Mouse (Mus musculus) mouse embryonic stem cell (cell line): ENCODE results near the gene Gm49661.

ENCODE experiments used
- in situ Hi-C, 2 experiments: fragments of 300-500 bp; cut with MboI; formaldehyde crosslinking; loops; 1 replicate in 1 of 2; 3 replicates in 1 of 2; pipeline ENCODE4 v1.14.3; 2019 to 2020; ENCODE audit warnings: low sequenced_read_pairs in 2 of 2, low pct_unique_long_range_greater_than_20kb in 1 of 2, mixed read lengths in 1 of 2; ENCODE audit not compliant: unreplicated experiment in 1 of 2

Gm49661 gene

GRCm38 (mm10) chr8:84973079-84973478, 3.8 kb upstream of the Gm49661 start:
- in situ Hi-C loops: no loop called here

- in situ Hi-C loops: no loop called here
Measured at GRCm38 (mm10) chr8:84970913-84971312, 1.7 kb upstream of the Gm49661 start.

GRCm38 (mm10) chr8:84970135-84970790, 1.0 kb upstream of the Gm49661 start:
- in situ Hi-C loops: no loop called here

- in situ Hi-C loops: no loop called here
Measured at GRCm38 (mm10) chr8:84968650-84969049, 583 bp downstream of the Gm49661 start.

GRCm38 (mm10) chr8:84967532-84968304, 1.5 kb downstream of the Gm49661 start:
- in situ Hi-C loops: no loop called here

- in situ Hi-C loops: no loop called here
Measured at GRCm38 (mm10) chr8:84966603-84967002, 2.6 kb downstream of the Gm49661 start.

- in situ Hi-C loops: no loop called here
Measured at GRCm38 (mm10) chr8:84965731-84966291, 3.4 kb downstream of the Gm49661 start.

GRCm38 (mm10) chr8:84963952-84964351, 5.3 kb downstream of the Gm49661 start:
- in situ Hi-C loops: no loop called here

GRCm38 (mm10) chr8:84959811-84960210, 9.4 kb downstream of the Gm49661 start:
- in situ Hi-C loops: no loop called here

GRCm38 (mm10) chr8:84956768-84957167, 12.5 kb downstream of the Gm49661 start:
- in situ Hi-C loops: no loop called here

GRCm38 (mm10) chr8:84952612-84953255, 16.5 kb downstream of the Gm49661 start:
- in situ Hi-C loops: no loop called here

GRCm38 (mm10) chr8:84949753-84950152, 19.5 kb downstream of the Gm49661 start:
- in situ Hi-C loops: no loop called here

- in situ Hi-C loops: no loop called here
Measured at GRCm38 (mm10) chr8:84947241-84947545, 22.0 kb downstream of the Gm49661 start.

GRCm38 (mm10) chr8:84946528-84947240, 22.5 kb downstream of the Gm49661 start, which contains the start of gene Rtbdn:
Gene Rtbdn (plus strand): TSS chr8:84946991.
- in situ Hi-C loops: no loop called here

GRCm38 (mm10) chr8:84945633-84946527, 23.4 kb downstream of the Gm49661 start:
- in situ Hi-C loops: no loop called here

GRCm38 (mm10) chr8:84945235-84945632, 24.0 kb downstream of the Gm49661 start:
- in situ Hi-C loops: no loop called here

- in situ Hi-C loops: no loop called here
Measured at GRCm38 (mm10) chr8:84944478-84945160, 24.6 kb downstream of the Gm49661 start.
